Comparison of ENCODE assay signal across 8 mouse cellular contexts in the genomic region with DNA sequence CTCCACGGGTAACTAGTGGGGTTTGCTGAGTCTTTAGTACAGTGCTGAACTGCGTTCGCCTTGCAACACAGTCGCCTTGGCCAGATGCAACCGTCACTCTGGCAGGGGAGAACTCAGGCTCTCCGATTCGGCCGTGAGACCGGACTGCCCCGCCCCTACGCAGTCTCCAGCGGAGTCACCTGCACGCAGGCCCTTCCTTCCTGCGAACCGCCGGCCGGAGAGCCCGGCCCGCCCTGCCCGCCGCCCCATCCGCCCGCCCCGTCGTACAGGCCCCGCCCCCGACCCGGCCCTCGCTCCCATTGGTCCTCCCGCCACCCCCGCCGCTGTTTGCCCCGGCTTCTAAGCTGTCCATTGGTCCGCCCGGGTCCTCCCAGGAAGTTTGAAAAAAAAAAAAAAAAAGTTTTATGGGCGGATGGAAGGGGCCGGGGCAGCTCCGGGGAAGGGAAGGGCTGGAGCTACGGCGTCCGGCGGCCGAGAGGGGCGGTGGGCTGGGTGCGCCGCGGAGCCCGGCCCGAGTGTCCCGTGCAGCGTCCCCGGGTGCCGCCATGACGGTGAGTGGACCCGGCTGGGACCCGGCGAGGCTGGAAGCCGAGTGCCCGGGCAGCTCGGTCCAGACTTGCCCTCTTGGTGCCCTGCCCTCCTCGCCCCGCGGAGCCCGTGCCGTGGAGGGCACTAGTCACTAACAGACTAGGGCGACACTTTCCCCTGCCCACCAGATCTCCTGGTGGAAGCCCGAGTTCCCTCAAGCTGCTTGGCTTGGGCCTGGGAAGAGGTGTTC. TPM values are rescaled to one million over a fixed set of nuclear protein-coding genes. Genes with fewer than 3 reads are reported as not detected.
DNase-seq lines count a peak whose midpoint lies in the region; ATAC-seq and TF ChIP-seq lines count a peak whose summit lies in the region.

No protein-coding gene starts in this region.

- peak overlapping the region; percentile 99 for H3K27ac ChIP-seq in gastrocnemius, adult 2 months
- peak overlapping the region; percentile 71 for H3K27ac ChIP-seq in hindbrain, embryonic 15.5 days (replicated peaks)

- WGBS in hindbrain, embryonic 15.5 days = under 1% methylated on average over 60 of the region's 67 CpGs

- no peaks in the 10 kb centered on the region for H3K27me3 ChIP-seq in hindbrain, embryonic 15.5 days

- intact Hi-C loops in gastrocnemius, adult 2 months (cut with DNase I) = no loop called here
- intact Hi-C loops in left cerebral cortex, postnatal 14 days (cut with DNase I) = no loop called here

- TF ChIP-seq CTCF in gastrocnemius, adult 2 months (IDR thresholded peaks at IDR 0.05) = no peak

- no peaks in the 10 kb centered on the region for H3K36me3 ChIP-seq in hindbrain, embryonic 15.5 days

- H3K9ac ChIP-seq in hindbrain, embryonic 15.5 days = peak overlapping the region; percentile 46

- peaks cover 41% of the 10 kb centered on the region for H3K4me1 ChIP-seq in hindbrain, embryonic 15.5 days (replicated peaks)

- H3K9me3 ChIP-seq in hindbrain, embryonic 15.5 days = no peaks in the 10 kb centered on the region

- ATAC-seq in hindbrain, embryonic 15.5 days (ENCODE audit: low FRiP score, low read depth) = peak; percentile 85
- peak; percentile 69 for ATAC-seq in megakaryocyte progenitor cell, adult 5-6 weeks (replicated peaks; ENCODE audit: poor library complexity)

- peak; percentile 96 for DNase-seq in ZHBTc4 (ENCODE audit: low read depth, low spot score)
- DNase-seq in cerebellum, postnatal 14 days = peak; percentile 80 to 84
- DNase-seq in gastrocnemius, adult 2 months = peak; percentile 95
- DNase-seq in left cerebral cortex, postnatal 14 days (ENCODE audit: low spot score in 2 of 2) = peak; percentile 41 to 57
- peak; percentile 29 to 46 for DNase-seq in right cerebral cortex, adult 2 months (ENCODE audit: low spot score in 2 of 2)
- DNase-seq in urinary bladder, postnatal 10 days (ENCODE audit: low spot score) = peak; percentile 68

- H3K4me3 ChIP-seq in gastrocnemius, adult 2 months = peak overlapping the region; percentile 99
- H3K4me3 ChIP-seq in hindbrain, embryonic 15.5 days = peak overlapping the region; percentile 55

- H3K4me2 ChIP-seq in hindbrain, embryonic 15.5 days = peak overlapping the region; percentile 74

RNA-seq across cellular contexts. Expression of a gene that starts 35.3 kb away (rescaled TPM):
- 10 to 100 TPM; 33.2 to 36.6 TPM for total RNA-seq in gastrocnemius, adult 2 months (2021)
- polyA plus RNA-seq in hindbrain, embryonic 15.5 days (2015; fragmentation: Nextera tagmentation; extraction: Ambion mirVana) = 42.7 and 43.3 TPM in 2 replicates
- 10 to 100 TPM; 23.0 to 23.6 TPM for total RNA-seq in left cerebral cortex, postnatal 14 days (2021)
- total RNA-seq in megakaryocyte progenitor cell, adult 5-6 weeks (2015) = 66.0 and 71.4 TPM in 2 replicates
- total RNA-seq in megakaryocyte progenitor cell, adult 5-6 weeks (2017) = 20.7 and 26.0 TPM in 2 replicates

RNA-seq across cellular contexts. Expression of a gene that starts 45.4 kb away (rescaled TPM):
- total RNA-seq in gastrocnemius, adult 2 months (2021) = 10 to 100 TPM; 71.8 to 76.8 TPM
- polyA plus RNA-seq in hindbrain, embryonic 15.5 days (2015; fragmentation: Nextera tagmentation; extraction: Ambion mirVana) = 214 and 226 TPM in 2 replicates
- 10 to 100 TPM; 73.5 to 88.2 TPM for total RNA-seq in left cerebral cortex, postnatal 14 days (2021)
- 11.1 and 14.5 TPM in 2 replicates for total RNA-seq in megakaryocyte progenitor cell, adult 5-6 weeks (2015)
- total RNA-seq in megakaryocyte progenitor cell, adult 5-6 weeks (2017) = 24.3 and 29.0 TPM in 2 replicates

RNA-seq across cellular contexts. Expression of a gene that starts 48.1 kb away (rescaled TPM):
- 10 to 100 TPM; 20.6 to 22.3 TPM for total RNA-seq in gastrocnemius, adult 2 months (2021)
- 57.3 and 69.1 TPM in 2 replicates for polyA plus RNA-seq in hindbrain, embryonic 15.5 days (2015; fragmentation: Nextera tagmentation; extraction: Ambion mirVana)
- 10 to 100 TPM; 35.3 to 39.9 TPM for total RNA-seq in left cerebral cortex, postnatal 14 days (2021)
- 38.7 and 47.6 TPM in 2 replicates for total RNA-seq in megakaryocyte progenitor cell, adult 5-6 weeks (2015)
- 19.9 and 25.2 TPM in 2 replicates for total RNA-seq in megakaryocyte progenitor cell, adult 5-6 weeks (2017)

RNA-seq across cellular contexts. Expression of a gene that starts 56.3 kb away (rescaled TPM):
- 100 to 1,000 TPM; 197 to 272 TPM for total RNA-seq in gastrocnemius, adult 2 months (2021)
- 113 and 134 TPM in 2 replicates for polyA plus RNA-seq in hindbrain, embryonic 15.5 days (2015; fragmentation: Nextera tagmentation; extraction: Ambion mirVana)
- total RNA-seq in left cerebral cortex, postnatal 14 days (2021) = 10 to 100 TPM; 19.2 to 22.6 TPM
- 480 and 550 TPM in 2 replicates for total RNA-seq in megakaryocyte progenitor cell, adult 5-6 weeks (2015)
- 648 and 851 TPM in 2 replicates for total RNA-seq in megakaryocyte progenitor cell, adult 5-6 weeks (2017)

RNA-seq across cellular contexts. Expression of a gene that starts 58.8 kb away (rescaled TPM):
- not detected for total RNA-seq in gastrocnemius, adult 2 months (2021)
- polyA plus RNA-seq in hindbrain, embryonic 15.5 days (2015; fragmentation: Nextera tagmentation; extraction: Ambion mirVana) = 0.13 and 0.38 TPM in 2 replicates
- under 1 TPM in 1 of 2 experiments, not detected in 1; 0.44 TPM for total RNA-seq in left cerebral cortex, postnatal 14 days (2021)
- total RNA-seq in megakaryocyte progenitor cell, adult 5-6 weeks (2015) = 0.15 and 0.69 TPM in 2 replicates
- 0.29 and 0.91 TPM in 2 replicates for total RNA-seq in megakaryocyte progenitor cell, adult 5-6 weeks (2017)

Comparison
In these comparisons a context has a peak if more than half of its experiments do, and no peak if none do; other contexts are left out.
1. Peak in every context shown above with its lines: DNase-seq, ATAC-seq, H3K4me3 ChIP-seq and H3K27ac ChIP-seq.
2. DNase-seq: peak in every context shown above with its lines; median percentile 96 in ZHBTc4; 95 in gastrocnemius, adult 2 months; 82 in cerebellum, postnatal 14 days; 68 in urinary bladder, postnatal 10 days; 49 in left cerebral cortex, postnatal 14 days; 38 in right cerebral cortex, adult 2 months.